Mouse (Mus musculus): Measurements from ENCODE around the gene Hist3h2a.

GRCm38 (mm10) chr11:58929055-58929454, 25.4 kb upstream of the Hist3h2a start:
- TF ChIP-seq CHD2 (IDR thresholded peaks at IDR 0.05; ENCODE audit: low read depth, low read length), result no peak
- no peak for TF ChIP-seq HCFC1 (IDR thresholded peaks at IDR 0.05; ENCODE audit: borderline replicate concordance, insufficient read depth, low read length)
- no peak for TF ChIP-seq MAFK (IDR thresholded peaks at IDR 0.05; ENCODE audit: insufficient read depth, low read depth, low read length)
- TF ChIP-seq ZNF384 (IDR thresholded peaks at IDR 0.05; ENCODE audit: low read depth, low read length), result no peak
- no peak for TF ChIP-seq ZC3H11A (IDR thresholded peaks at IDR 0.05; ENCODE audit: borderline replicate concordance, low read depth, low read length)

Measured in ES-E14 (cell line).